Mouse (Mus musculus): Measurements from ENCODE around the gene Tmem179b.

GRCm38 (mm10) chr19:8803879-8804660 is 29.8 kb upstream of the Tmem179b start:
- TF ChIP-seq USF1 (IDR thresholded peaks at IDR 0.05; ENCODE audit: low read depth) = no peak
- no peak for TF ChIP-seq CTCF (IDR thresholded peaks at IDR 0.05; ENCODE audit: control insufficient read depth, insufficient read depth, insufficient read length)
- no peak for TF ChIP-seq MAX (IDR thresholded peaks at IDR 0.05)
- TF ChIP-seq MYOD1 (IDR thresholded peaks at IDR 0.05; ENCODE audit: control insufficient read depth, insufficient read length, low read depth) = no peak
- no peak for TF ChIP-seq MYOG (IDR thresholded peaks at IDR 0.05; ENCODE audit: control insufficient read depth, extremely low read depth, insufficient read length)
- no peak for TF ChIP-seq CEBPB (IDR thresholded peaks at IDR 0.05; ENCODE audit: low read depth)
- TF ChIP-seq FOSL1 (IDR thresholded peaks at IDR 0.05; ENCODE audit: insufficient read depth, low read length, poor library complexity, severe bottlenecking) = no peak

All from C2C12 (cell line).